Mouse (Mus musculus) CD4-positive, CD25-positive, alpha-beta regulatory T cell, adult 4 months (primary cell): Measurements from ENCODE around the gene Kif16b. TPM values are rescaled to one million over a fixed set of nuclear protein-coding genes. Genes with fewer than 3 reads are reported as not detected.

ENCODE experiments used
- ATAC-seq: one replicate; pipeline ENCODE4 v1.8.0; 2017
- polyA plus RNA-seq, 2 experiments: library from polyadenylated mRNA; unstranded; fragments of 100-300 nt; shearing (Covaris generic); gene quantifications; one replicate each; pipeline ENCODE4 v1.2.1; 2017

Gene Kif16b
- 10 to 100 TPM in 1 of 2 experiments, 1 to 10 TPM in 1; 9.3 to 11.5 TPM for polyA plus RNA-seq

- peak; percentile 70 for ATAC-seq
These were observed at the start of gene Kif16b for GRCm38 (mm10) chr2:142900862-142901805. Gene Kif16b, minus strand, starts transcription at chr2:142901531.

- ATAC-seq: no peak
These were observed 39.7 kb upstream of the Kif16b start for GRCm38 (mm10) chr2:142940899-142941642.

- ATAC-seq: no peak
These were observed 29.1 kb upstream of the Kif16b start for GRCm38 (mm10) chr2:142930445-142930844.

- no peak for ATAC-seq
These were observed 28.1 kb upstream of the Kif16b start for GRCm38 (mm10) chr2:142929226-142930112.

GRCm38 (mm10) chr2:142910808-142911388 is 9.6 kb upstream of the Kif16b start:
- no peak for ATAC-seq

GRCm38 (mm10) chr2:142909213-142909612 is 7.9 kb upstream of the Kif16b start:
- no peak for ATAC-seq

GRCm38 (mm10) chr2:142907056-142907455 is 5.7 kb upstream of the Kif16b start:
- no peak for ATAC-seq

- peak; percentile 82 for ATAC-seq
These were observed 1.9 kb upstream of the Kif16b start for GRCm38 (mm10) chr2:142902905-142903895.

GRCm38 (mm10) chr2:142900120-142900861 is 1.0 kb downstream of the Kif16b start:
- ATAC-seq: no peak

GRCm38 (mm10) chr2:142893780-142894179 is 7.6 kb downstream of the Kif16b start:
- ATAC-seq: no peak

GRCm38 (mm10) chr2:142891283-142891682 is 10.0 kb downstream of the Kif16b start:
- no peak for ATAC-seq

GRCm38 (mm10) chr2:142884456-142884855 is 16.9 kb downstream of the Kif16b start:
- ATAC-seq: no peak

- ATAC-seq: no peak
These were observed 17.7 kb downstream of the Kif16b start for GRCm38 (mm10) chr2:142883625-142883994.

GRCm38 (mm10) chr2:142882871-142883624 is 18.3 kb downstream of the Kif16b start:
- ATAC-seq: no peak

GRCm38 (mm10) chr2:142882466-142882865 is 18.9 kb downstream of the Kif16b start:
- ATAC-seq: no peak

- ATAC-seq: no peak
These were observed 20.2 kb downstream of the Kif16b start for GRCm38 (mm10) chr2:142881177-142881576.

- no peak for ATAC-seq
These were observed 22.0 kb downstream of the Kif16b start for GRCm38 (mm10) chr2:142879257-142879818.

GRCm38 (mm10) chr2:142876636-142877035 is 24.7 kb downstream of the Kif16b start:
- no peak for ATAC-seq

- ATAC-seq: no peak
These were observed 25.4 kb downstream of the Kif16b start for GRCm38 (mm10) chr2:142875936-142876335.
